Mouse (Mus musculus): Measurements from ENCODE around the gene Cbfa2t2. TPM values are rescaled to one million over a fixed set of nuclear protein-coding genes. Genes with fewer than 3 reads are reported as not detected.
A peak's percentile ranks its signal among the peaks of the same experiment; 100 is the strongest.

The Cbfa2t2 gene
- polyA plus RNA-seq, 1 experiment from 2014 or later: 75.2 TPM

- Histone ChIP-seq H3K9me3 (ENCODE audit: control insufficient read depth, low read length) (no peaks in the 10 kb centered on the region), H3K9ac (ENCODE audit: low read length) (no peak overlapping the region), H3K27me3 (ENCODE audit: control insufficient read depth, insufficient read depth, low read length) (no peaks in the 10 kb centered on the region), H3K4me1 (ENCODE audit: control insufficient read depth, insufficient read depth, low read length) (peaks cover 5% of the 10 kb centered on the region; the same call in 1 of the 2 replicates), H3K4me2 (no peak overlapping the region), H3K36me3 (ENCODE audit: control insufficient read depth, insufficient read depth, low read length) (peaks cover 9% of the 10 kb centered on the region), H3K4me3 (ENCODE audit: low read depth, low read length) (no peak overlapping the region), H3K27ac (ENCODE audit: low read depth, low read length) (no peak overlapping the region)
- DNase-seq (ENCODE audit: low spot score, missing footprints): no peak
- no peak for ATAC-seq (ENCODE audit: low FRiP score)
- 91% methylated on average over 12 of the region's 12 CpGs for WGBS
Observed at GRCm38 (mm10) chr2:154534704-154535270, 98.5 kb downstream of the Cbfa2t2 start.

GRCm38 (mm10) chr2:154538310-154538709 is 102.0 kb downstream of the Cbfa2t2 start:
- H3K9ac ChIP-seq (ENCODE audit: low read length): no peak overlapping the region
- WGBS: 75% methylated on average over 2 of the region's 2 CpGs
- H3K9me3 ChIP-seq (ENCODE audit: control insufficient read depth, low read length): no peaks in the 10 kb centered on the region
- H3K27ac ChIP-seq (ENCODE audit: low read depth, low read length): no peak overlapping the region
- H3K36me3 ChIP-seq (ENCODE audit: control insufficient read depth, insufficient read depth, low read length): peaks cover 5% of the 10 kb centered on the region; the same call in 1 of the 2 replicates
- no peak overlapping the region for H3K4me3 ChIP-seq (ENCODE audit: low read depth, low read length)
- ATAC-seq (ENCODE audit: low FRiP score) (no peak), DNase-seq (ENCODE audit: low spot score, missing footprints) (no peak)
- no peak overlapping the region for H3K4me2 ChIP-seq
- no peaks in the 10 kb centered on the region for H3K4me1 ChIP-seq (ENCODE audit: control insufficient read depth, insufficient read depth, low read length)
- no peaks in the 10 kb centered on the region for H3K27me3 ChIP-seq (ENCODE audit: control insufficient read depth, insufficient read depth, low read length)

GRCm38 (mm10) chr2:154538710-154539109 is 102.4 kb downstream of the Cbfa2t2 start:
- no peaks in the 10 kb centered on the region for H3K9me3 ChIP-seq (ENCODE audit: control insufficient read depth, low read length)
- no peaks in the 10 kb centered on the region for H3K4me1 ChIP-seq (ENCODE audit: control insufficient read depth, insufficient read depth, low read length)
- no peak overlapping the region for H3K9ac ChIP-seq (ENCODE audit: low read length)
- DNase-seq (ENCODE audit: low spot score, missing footprints) (no peak), ATAC-seq (ENCODE audit: low FRiP score) (no peak)
- no peak overlapping the region for H3K4me2 ChIP-seq
- no peak overlapping the region for H3K27ac ChIP-seq (ENCODE audit: low read depth, low read length)
- no peaks in the 10 kb centered on the region for H3K27me3 ChIP-seq (ENCODE audit: control insufficient read depth, insufficient read depth, low read length)
- WGBS: 75% methylated on average over 3 of the region's 3 CpGs
- no peak overlapping the region for H3K4me3 ChIP-seq (ENCODE audit: low read depth, low read length)
- peaks cover 5% of the 10 kb centered on the region; the same call in 1 of the 2 replicates for H3K36me3 ChIP-seq (ENCODE audit: control insufficient read depth, insufficient read depth, low read length)

DNA sequence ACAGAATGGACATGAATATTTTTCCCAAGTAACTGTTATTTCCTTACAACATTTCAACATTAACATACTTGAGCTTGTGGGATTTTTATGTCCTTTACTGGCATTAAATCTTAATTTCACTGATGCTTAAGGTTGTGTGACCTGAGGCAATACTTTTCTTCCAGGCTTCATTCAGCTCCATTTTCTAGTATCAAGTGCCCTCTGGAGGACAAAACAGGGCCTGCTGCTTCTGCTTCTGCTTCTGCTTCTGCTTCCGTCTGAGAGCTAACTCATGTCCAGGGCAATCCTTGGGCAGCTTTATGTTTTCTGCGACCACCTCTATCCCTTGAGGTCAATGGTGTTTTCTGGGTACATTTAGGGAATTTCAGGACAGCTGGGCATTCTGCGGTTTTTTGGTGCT is 103.4 kb downstream of the Cbfa2t2 start:
- Histone ChIP-seq H3K4me2 (no peak overlapping the region), H3K4me3 (ENCODE audit: low read depth, low read length) (no peak overlapping the region), H3K4me1 (ENCODE audit: control insufficient read depth, insufficient read depth, low read length) (no peaks in the 10 kb centered on the region), H3K27me3 (ENCODE audit: control insufficient read depth, insufficient read depth, low read length) (no peaks in the 10 kb centered on the region), H3K9me3 (ENCODE audit: control insufficient read depth, low read length) (no peaks in the 10 kb centered on the region), H3K27ac (ENCODE audit: low read depth, low read length) (no peak overlapping the region), H3K36me3 (ENCODE audit: control insufficient read depth, insufficient read depth, low read length) (peaks cover 3% of the 10 kb centered on the region; the same call in 1 of the 2 replicates), H3K9ac (ENCODE audit: low read length) (no peak overlapping the region)
- ATAC-seq (ENCODE audit: low FRiP score) (no peak), DNase-seq (ENCODE audit: low spot score, missing footprints) (peak; percentile 95)
- whole genome bisulfite sequencing: 84% methylated on average over 3 of the region's 3 CpGs

GRCm38 (mm10) chr2:154541630-154542029 is 105.3 kb downstream of the Cbfa2t2 start:
- Histone ChIP-seq H3K4me3 (ENCODE audit: low read depth, low read length) (no peak overlapping the region), H3K4me2 (no peak overlapping the region), H3K36me3 (ENCODE audit: control insufficient read depth, insufficient read depth, low read length) (no peaks in the 10 kb centered on the region), H3K9ac (ENCODE audit: low read length) (no peak overlapping the region), H3K4me1 (ENCODE audit: control insufficient read depth, insufficient read depth, low read length) (no peaks in the 10 kb centered on the region), H3K9me3 (ENCODE audit: control insufficient read depth, low read length) (no peaks in the 10 kb centered on the region), H3K27ac (ENCODE audit: low read depth, low read length) (no peak overlapping the region), H3K27me3 (ENCODE audit: control insufficient read depth, insufficient read depth, low read length) (no peaks in the 10 kb centered on the region)
- DNase-seq (ENCODE audit: low spot score, missing footprints) (no peak), ATAC-seq (ENCODE audit: low FRiP score) (no peak)
- 81% methylated on average over 2 of the region's 2 CpGs for WGBS

GRCm38 (mm10) chr2:154543567-154544347 is 107.5 kb downstream of the Cbfa2t2 start:
- no peaks in the 10 kb centered on the region for H3K27me3 ChIP-seq (ENCODE audit: control insufficient read depth, insufficient read depth, low read length)
- no peak overlapping the region for H3K4me2 ChIP-seq
- no peak overlapping the region for H3K4me3 ChIP-seq (ENCODE audit: low read depth, low read length)
- DNase-seq (ENCODE audit: low spot score, missing footprints): no peak
- H3K9me3 ChIP-seq (ENCODE audit: control insufficient read depth, low read length): no peaks in the 10 kb centered on the region
- H3K4me1 ChIP-seq (ENCODE audit: control insufficient read depth, insufficient read depth, low read length): 0 out of 2 replicates have a peak, but pooled peaks cover 2% of the 10 kb centered on the region
- no peak overlapping the region for H3K27ac ChIP-seq (ENCODE audit: low read depth, low read length)
- H3K36me3 ChIP-seq (ENCODE audit: control insufficient read depth, insufficient read depth, low read length): no peaks in the 10 kb centered on the region
- no peak for ATAC-seq (ENCODE audit: low FRiP score)
- WGBS: 88% methylated on average over 9 of the region's 9 CpGs
- no peak overlapping the region for H3K9ac ChIP-seq (ENCODE audit: low read length)

- peaks cover 16% of the 10 kb centered on the region for H3K27me3 ChIP-seq (ENCODE audit: control insufficient read depth, insufficient read depth, low read length)
- H3K4me1 ChIP-seq (ENCODE audit: control insufficient read depth, insufficient read depth, low read length): peaks cover 10% of the 10 kb centered on the region
- no peaks in the 10 kb centered on the region for H3K36me3 ChIP-seq (ENCODE audit: control insufficient read depth, insufficient read depth, low read length)
- no peak within 1 kb of the TSS for H3K4me3 ChIP-seq (ENCODE audit: low read depth, low read length)
- no peak within 1 kb of the TSS for H3K4me2 ChIP-seq
- H3K27ac ChIP-seq (ENCODE audit: low read depth, low read length): no peak within 1 kb of the TSS
- ATAC-seq (ENCODE audit: low FRiP score): no peak
- 91% methylated on average over 10 of the region's 10 CpGs for WGBS
- no peak for DNase-seq (ENCODE audit: low spot score, missing footprints)
- H3K9me3 ChIP-seq (ENCODE audit: control insufficient read depth, low read length): no peaks in the 10 kb centered on the region
- H3K9ac ChIP-seq (ENCODE audit: low read length): no peak within 1 kb of the TSS
Observed at GRCm38 (mm10) chr2:154546711-154547110, 110.4 kb downstream of the Cbfa2t2 start, which contains the start of gene 1700003F12Rik. 1700003F12Rik (plus strand) TSS chr2:154547085.

DNA sequence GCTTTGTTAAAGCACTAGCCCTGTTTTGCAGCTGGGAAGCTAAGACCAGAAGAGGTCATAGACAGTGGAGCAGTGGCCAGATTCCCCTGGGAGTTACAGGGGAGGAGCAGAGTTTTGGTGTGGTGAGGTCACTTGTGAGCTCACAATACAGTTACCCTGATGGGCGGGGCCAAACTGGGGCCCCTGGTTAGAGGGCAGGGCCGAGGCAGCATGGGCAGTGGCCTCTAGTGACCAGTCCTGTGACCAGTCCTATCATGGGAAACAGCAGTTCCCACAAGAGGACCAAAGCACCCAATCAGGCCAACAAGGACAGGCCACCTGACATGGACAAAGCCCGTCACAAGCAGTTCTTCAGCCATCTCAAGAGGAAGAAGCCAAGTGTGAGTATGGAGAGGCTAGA is 112.4 kb downstream of the Cbfa2t2 start:
- Histone ChIP-seq H3K9ac (ENCODE audit: low read length) (no peak overlapping the region), H3K36me3 (ENCODE audit: control insufficient read depth, insufficient read depth, low read length) (peaks cover 3% of the 10 kb centered on the region; the same call in 1 of the 2 replicates), H3K27me3 (ENCODE audit: control insufficient read depth, insufficient read depth, low read length) (peaks cover 20% of the 10 kb centered on the region), H3K9me3 (ENCODE audit: control insufficient read depth, low read length) (no peaks in the 10 kb centered on the region), H3K27ac (ENCODE audit: low read depth, low read length) (no peak overlapping the region), H3K4me3 (ENCODE audit: low read depth, low read length) (no peak overlapping the region), H3K4me2 (no peak overlapping the region), H3K4me1 (ENCODE audit: control insufficient read depth, insufficient read depth, low read length) (peaks cover 15% of the 10 kb centered on the region)
- WGBS: 40% methylated on average over 3 of the region's 3 CpGs
- no peak for DNase-seq (ENCODE audit: low spot score, missing footprints)
- ATAC-seq (ENCODE audit: low FRiP score): peak; percentile 8; the same call in 1 of the 2 replicates

Measured in midbrain, embryonic 11.5 days (tissue).